Mouse (Mus musculus) layer of hippocampus, adult 11-12 months (tissue): Measurements from ENCODE around the gene Acaca.

Source experiments
- DNase-seq: peaks from one replicate; pipeline ENCODE4 v3.0.0; 2022; ENCODE audit warnings: low spot score

Gene Acaca

GRCm38 (mm10) chr11:84150884-84151283 is 21.4 kb downstream of the Acaca start:
- no peak for DNase-seq

- DNase-seq: no peak
Measured at GRCm38 (mm10) chr11:84156535-84157262, 27.2 kb downstream of the Acaca start.

- no peak for DNase-seq
Measured at GRCm38 (mm10) chr11:84164123-84164522, 34.7 kb downstream of the Acaca start.

- DNase-seq: no peak
Measured at GRCm38 (mm10) chr11:84164561-84164960, 35.1 kb downstream of the Acaca start.

- DNase-seq: no peak
Measured at GRCm38 (mm10) chr11:84167046-84167526, 37.6 kb downstream of the Acaca start, which contains the start of gene Gm11437. Gm11437 (minus strand) TSS chr11:84167476.

- DNase-seq: peak; percentile 64
Measured at GRCm38 (mm10) chr11:84168701-84169288, 39.3 kb downstream of the Acaca start.

- no peak for DNase-seq
Measured at GRCm38 (mm10) chr11:84172539-84173435, 43.3 kb downstream of the Acaca start.

- no peak for DNase-seq
Measured at GRCm38 (mm10) chr11:84178571-84178970, 49.1 kb downstream of the Acaca start.

GRCm38 (mm10) chr11:84179226-84179953 is 49.9 kb downstream of the Acaca start:
- peak; percentile 95 for DNase-seq

- DNase-seq: peak; percentile 81
Measured at GRCm38 (mm10) chr11:84179954-84180598, 50.6 kb downstream of the Acaca start.

- DNase-seq: no peak
Measured at GRCm38 (mm10) chr11:84181286-84181685, 51.8 kb downstream of the Acaca start.

GRCm38 (mm10) chr11:84188530-84188929 is 59.1 kb downstream of the Acaca start:
- no peak for DNase-seq

GRCm38 (mm10) chr11:84190581-84191233 is 61.2 kb downstream of the Acaca start:
- no peak for DNase-seq

GRCm38 (mm10) chr11:84193249-84193648 is 63.8 kb downstream of the Acaca start:
- DNase-seq: no peak

- no peak for DNase-seq
Measured at GRCm38 (mm10) chr11:84194751-84195150, 65.3 kb downstream of the Acaca start.

- DNase-seq: peak; percentile 58
Measured at GRCm38 (mm10) chr11:84197607-84198402, 68.3 kb downstream of the Acaca start.

GRCm38 (mm10) chr11:84205776-84206175 is 76.3 kb downstream of the Acaca start:
- DNase-seq: no peak

- no peak for DNase-seq
Measured at GRCm38 (mm10) chr11:84210876-84211275, 81.4 kb downstream of the Acaca start.

- no peak for DNase-seq
Measured at GRCm38 (mm10) chr11:84218951-84219350, 89.5 kb downstream of the Acaca start.

- DNase-seq: peak; percentile 45
Measured at GRCm38 (mm10) chr11:84243562-84243961, 114.1 kb downstream of the Acaca start.
